Mouse (Mus musculus): ENCODE data around the gene 4632433K11Rik. TPM values are rescaled to one million over a fixed set of nuclear protein-coding genes. Genes with fewer than 3 reads are reported as not detected.

Gene 4632433K11Rik
- total RNA-seq, 1 experiment = not detected

- no peak for DNase-seq (ENCODE audit: low read depth, low spot score)
- Histone ChIP-seq H3K4me1 (ENCODE audit: control insufficient read depth in 2 of 2, insufficient read depth in 2 of 2, low read length in 2 of 2, poor library complexity in 1 of 2) (peaks cover 3% of the 10 kb centered on the region in 2 experiments; a peak in 1 of 4 replicates), H3K4me3 (ENCODE audit: insufficient read depth in 1 of 2, low read depth in 1 of 2, low read length in 2 of 2, poor library complexity in 1 of 2, severe bottlenecking in 1 of 2) (peak within 1 kb of the TSS; percentile 68 to 86), H3K27ac (ENCODE audit: insufficient read depth, low read depth, low read length, poor library complexity, severe bottlenecking) (no peak within 1 kb of the TSS), H3K9me3 (ENCODE audit: control insufficient read depth, insufficient read depth, low read depth, low read length) (no peaks in the 10 kb centered on the region), H3K9ac (ENCODE audit: insufficient read depth, low read depth, low read length, poor library complexity, severe bottlenecking) (peak within 1 kb of the TSS; percentile 87), H3K36me3 (ENCODE audit: control insufficient read depth, insufficient read depth, low read length, poor library complexity, severe bottlenecking) (no peaks in the 10 kb centered on the region)
- TF ChIP-seq ZC3H11A (IDR thresholded peaks at IDR 0.05; ENCODE audit: borderline replicate concordance, low read depth, low read length) = no peak
- TF ChIP-seq HCFC1 (IDR thresholded peaks at IDR 0.05; ENCODE audit: borderline replicate concordance, insufficient read depth, low read length) = peak; percentile 84; the same call in 1 of the 2 replicates
- no peak for TF ChIP-seq MAFK (IDR thresholded peaks at IDR 0.05; ENCODE audit: insufficient read depth, low read depth, low read length)
- TF ChIP-seq CHD2 (IDR thresholded peaks at IDR 0.05; ENCODE audit: low read depth, low read length) = no peak
- TF ChIP-seq ZNF384 (IDR thresholded peaks at IDR 0.05; ENCODE audit: low read depth, low read length) = no peak
- in situ Hi-C loops (cut with MboI; ENCODE audit: low sequenced_read_pairs in 2 of 2, unreplicated experiment in 2 of 2) = no loop called here
Observed at GRCm38 (mm10) chr7:5051193-5052192, 17.6 kb downstream of the 4632433K11Rik start, which contains the start of gene Zfp580. TSS of gene Zfp580 (plus strand) at chr7:5051538.

- Histone ChIP-seq H3K4me1 (ENCODE audit: control insufficient read depth in 2 of 2, insufficient read depth in 2 of 2, low read length in 2 of 2, poor library complexity in 1 of 2) (peaks cover 3 to 6% of the 10 kb centered on the region in 2 experiments; a peak in 1 of 4 replicates), H3K9me3 (ENCODE audit: control insufficient read depth, insufficient read depth, low read depth, low read length) (no peaks in the 10 kb centered on the region), H3K36me3 (ENCODE audit: control insufficient read depth, insufficient read depth, low read length, poor library complexity, severe bottlenecking) (no peaks in the 10 kb centered on the region), H3K9ac (ENCODE audit: insufficient read depth, low read depth, low read length, poor library complexity, severe bottlenecking) (peak overlapping the region; percentile 87), H3K27ac (ENCODE audit: insufficient read depth, low read depth, low read length, poor library complexity, severe bottlenecking) (no peak overlapping the region), H3K4me3 (ENCODE audit: insufficient read depth in 1 of 2, low read depth in 1 of 2, low read length in 2 of 2, poor library complexity in 1 of 2, severe bottlenecking in 1 of 2) (peak overlapping the region; percentile 68 to 86)
- in situ Hi-C loops (cut with MboI; ENCODE audit: low sequenced_read_pairs in 2 of 2, unreplicated experiment in 2 of 2) = no loop called here
- DNase-seq (ENCODE audit: low read depth, low spot score) = no peak
- no peak for TF ChIP-seq CHD2 (IDR thresholded peaks at IDR 0.05; ENCODE audit: low read depth, low read length)
- TF ChIP-seq MAFK (IDR thresholded peaks at IDR 0.05; ENCODE audit: insufficient read depth, low read depth, low read length) = no peak
Observed at GRCm38 (mm10) chr7:5052438-5052837, 18.5 kb downstream of the 4632433K11Rik start.

GRCm38 (mm10) chr7:5052931-5053343 lies 19.0 kb downstream of the 4632433K11Rik start:
- TF ChIP-seq HCFC1 (IDR thresholded peaks at IDR 0.05; ENCODE audit: borderline replicate concordance, insufficient read depth, low read length) (no peak), ZNF384 (IDR thresholded peaks at IDR 0.05; ENCODE audit: low read depth, low read length) (no peak), CHD2 (IDR thresholded peaks at IDR 0.05; ENCODE audit: low read depth, low read length) (no peak), ZC3H11A (IDR thresholded peaks at IDR 0.05; ENCODE audit: borderline replicate concordance, low read depth, low read length) (no peak)
- Histone ChIP-seq H3K27ac (ENCODE audit: insufficient read depth, low read depth, low read length, poor library complexity, severe bottlenecking) (no peak overlapping the region), H3K36me3 (ENCODE audit: control insufficient read depth, insufficient read depth, low read length, poor library complexity, severe bottlenecking) (no peaks in the 10 kb centered on the region), H3K4me3 (ENCODE audit: insufficient read depth in 1 of 2, low read depth in 1 of 2, low read length in 2 of 2, poor library complexity in 1 of 2, severe bottlenecking in 1 of 2) (peak overlapping the region; percentile 68 to 86), H3K9me3 (ENCODE audit: control insufficient read depth, insufficient read depth, low read depth, low read length) (no peaks in the 10 kb centered on the region), H3K4me1 (ENCODE audit: control insufficient read depth in 2 of 2, insufficient read depth in 2 of 2, low read length in 2 of 2, poor library complexity in 1 of 2) (peaks cover 3 to 10% of the 10 kb centered on the region in 2 experiments; a peak in 1 of 4 replicates), H3K9ac (ENCODE audit: insufficient read depth, low read depth, low read length, poor library complexity, severe bottlenecking) (peak overlapping the region; percentile 71)
- in situ Hi-C loops (cut with MboI; ENCODE audit: low sequenced_read_pairs in 2 of 2, unreplicated experiment in 2 of 2) = no loop called here
- DNase-seq (ENCODE audit: low read depth, low spot score) = no peak

- H3K27ac ChIP-seq (ENCODE audit: insufficient read depth, low read depth, low read length, poor library complexity, severe bottlenecking) = no peak overlapping the region
- TF ChIP-seq ZNF384 (IDR thresholded peaks at IDR 0.05; ENCODE audit: low read depth, low read length) (no peak), HCFC1 (IDR thresholded peaks at IDR 0.05; ENCODE audit: borderline replicate concordance, insufficient read depth, low read length) (peak; percentile 61; the same call in 1 of the 2 replicates)
- peaks cover 3 to 11% of the 10 kb centered on the region in 2 experiments; a peak in 1 of 4 replicates for H3K4me1 ChIP-seq (ENCODE audit: control insufficient read depth in 2 of 2, insufficient read depth in 2 of 2, low read length in 2 of 2, poor library complexity in 1 of 2)
Observed at GRCm38 (mm10) chr7:5053456-5054179, 19.7 kb downstream of the 4632433K11Rik start.

More at GRCm38 (mm10) chr7:5053456-5054179, 19.7 kb downstream of the 4632433K11Rik start:
- Histone ChIP-seq H3K9ac (ENCODE audit: insufficient read depth, low read depth, low read length, poor library complexity, severe bottlenecking) (peak overlapping the region; percentile 70; the same call in 1 of the 2 replicates), H3K4me3 (ENCODE audit: insufficient read depth in 1 of 2, low read depth in 1 of 2, low read length in 2 of 2, poor library complexity in 1 of 2, severe bottlenecking in 1 of 2) (peak overlapping the region; percentile 68 to 86), H3K36me3 (ENCODE audit: control insufficient read depth, insufficient read depth, low read length, poor library complexity, severe bottlenecking) (no peaks in the 10 kb centered on the region), H3K9me3 (ENCODE audit: control insufficient read depth, insufficient read depth, low read depth, low read length) (no peaks in the 10 kb centered on the region)
- no peak for DNase-seq (ENCODE audit: low read depth, low spot score)
- in situ Hi-C loops (cut with MboI; ENCODE audit: low sequenced_read_pairs in 2 of 2, unreplicated experiment in 2 of 2) = no loop called here

All from ES-E14 (cell line).